Mouse (Mus musculus) liver, postnatal 0 days (tissue): ENCODE measurements around the gene Dgki. TPM values are rescaled to one million over a fixed set of nuclear protein-coding genes. Genes with fewer than 3 reads are reported as not detected.
A peak's percentile ranks its signal among the peaks of the same experiment; 100 is the strongest.

Experiments
- ATAC-seq: fragments of 200-750 bp; cut with Nextera tagmentation; 2 replicates; pipeline ENCODE4 v1.8.0; 2017; ENCODE audit warnings: mild to moderate bottlenecking, moderate library complexity
- DNase-seq: peaks from one replicate; pipeline ENCODE4 v3.0.0-alpha.2; 2016
- H3K27ac ChIP-seq: fragments of 300-500 bp; sonication (generic); 2 replicates; pipeline ENCODE4 v1.5.1; 2014; ENCODE audit warnings: antibody characterized with exemption, moderate library complexity, mild to moderate bottlenecking, low read depth
- H3K27me3 ChIP-seq: fragments of 300-500 bp; sonication (generic); 2 replicates; pipeline ENCODE4 v1.6.1; 2014; ENCODE audit warnings: low read length, control low read depth, mixed read lengths; ENCODE audit not compliant: insufficient read depth
- H3K36me3 ChIP-seq: fragments of 300-500 bp; sonication (generic); replicated peaks from 2 replicates; pipeline ENCODE4 v1.6.1; 2014; ENCODE audit warnings: mild to moderate bottlenecking, control low read depth, low read length, moderate library complexity, mixed read lengths; ENCODE audit not compliant: insufficient read depth
- H3K4me1 ChIP-seq: fragments of 300-500 bp; sonication (generic); 2 replicates; pipeline ENCODE4 v1.6.1; 2014; ENCODE audit warnings: antibody characterized with exemption, mild to moderate bottlenecking, control low read depth; ENCODE audit not compliant: insufficient read depth
- H3K4me2 ChIP-seq: fragments of 300-500 bp; sonication (generic); 2 replicates; pipeline ENCODE4 v1.6.1; 2014; ENCODE audit warnings: low read depth, mild to moderate bottlenecking, low read length, moderate library complexity, mixed read lengths
- H3K4me3 ChIP-seq: fragments of 300-500 bp; sonication (generic); 2 replicates; pipeline ENCODE4 v1.5.1; 2014; ENCODE audit warnings: low read depth, low read length
- H3K9ac ChIP-seq: fragments of 300-500 bp; sonication (generic); replicated peaks from 2 replicates; pipeline ENCODE4 v1.6.1; 2014; ENCODE audit warnings: mild to moderate bottlenecking, moderate library complexity
- H3K9me3 ChIP-seq: fragments of 300-500 bp; sonication (generic); 2 replicates; pipeline ENCODE4 v1.6.1; 2016; ENCODE audit warnings: mild to moderate bottlenecking, control low read depth, low read length, mixed read lengths
- CTCF ChIP-seq: sonication (generic); IDR thresholded peaks from 2 replicates; pipeline ENCODE4 v1.5.1; 2016; ENCODE audit warnings: antibody characterized with exemption, low read depth
- EP300 ChIP-seq: IDR thresholded peaks from 2 replicates; pipeline ENCODE4 v1.6.1; 2016; ENCODE audit warnings: antibody characterized with exemption, low read depth, mild to moderate bottlenecking
- WGBS: fragments of 180-500 bp; shearing (Covaris S2); extraction: QIAGEN DNeasy Blood & Tissue Kit; methylation state at CpG from one replicate; pipeline ENCODE4 v1.1.7; 2014; ENCODE audit not compliant: insufficient replicate concordance; 5-methylcytosine and 5-hydroxymethylcytosine counted together
- polyA plus RNA-seq: library from polyadenylated mRNA; unstranded; fragments of >200 nt; fragmentation: Nextera tagmentation; extraction: Ambion mirVana; gene quantifications from 2 replicates; pipeline ENCODE4 v1.2.1, GENCODE M21; 2015

Dgki gene
- polyA plus RNA-seq, 1 experiment from 2014 or later, result 0.56 TPM

GRCm38 (mm10) chr6:37300492-37300891 is 508 bp upstream of the Dgki start:
- ATAC-seq (no peak), DNase-seq (no peak)
- Histone ChIP-seq H3K27me3 (peaks cover 40% of the 10 kb centered on the region), H3K36me3 (no peaks in the 10 kb centered on the region), H3K4me1 (peaks cover 2% of the 10 kb centered on the region; the same call in 1 of the 2 replicates), H3K4me2 (no peak overlapping the region), H3K9me3 (no peaks in the 10 kb centered on the region), H3K9ac (no peak overlapping the region), H3K4me3 (no peak overlapping the region), H3K27ac (no peak overlapping the region)
- WGBS, result 14% methylated on average over 13 of the region's 13 CpGs
- no peak for TF ChIP-seq EP300
- no peak for TF ChIP-seq CTCF

DNA sequence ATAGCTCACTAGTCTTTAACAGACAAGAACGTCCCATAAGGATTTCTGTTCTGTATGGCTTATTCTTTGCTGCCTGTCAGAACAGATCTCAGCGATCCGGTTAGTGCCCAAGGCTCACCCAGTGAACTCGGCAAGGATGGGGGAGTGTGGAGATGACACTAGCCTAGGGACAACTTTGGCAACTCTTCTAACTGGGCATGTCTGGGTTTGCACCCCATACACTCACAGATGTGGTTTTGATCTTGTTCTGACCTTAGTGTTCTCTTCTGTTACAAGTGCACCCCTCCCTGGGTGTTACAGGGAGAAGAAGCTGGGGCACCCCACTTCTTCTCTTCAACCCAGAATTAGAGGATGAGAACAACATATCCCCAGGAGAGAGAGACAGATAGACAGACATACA is 1.0 kb downstream of the Dgki start:
- peaks cover 2% of the 10 kb centered on the region; the same call in 1 of the 2 replicates for H3K4me1 ChIP-seq
- H3K9ac ChIP-seq, result no peak overlapping the region
- H3K27ac ChIP-seq, result no peak overlapping the region
- ATAC-seq (no peak), DNase-seq (no peak)
- no peak overlapping the region for H3K4me3 ChIP-seq
- H3K27me3 ChIP-seq, result peaks cover 40% of the 10 kb centered on the region
- 30% methylated on average over 4 of the region's 4 CpGs for WGBS
- TF ChIP-seq CTCF, result no peak
- TF ChIP-seq EP300, result no peak
- peak overlapping the region; percentile 64; the same call in 1 of the 2 replicates for H3K4me2 ChIP-seq
- H3K36me3 ChIP-seq, result no peaks in the 10 kb centered on the region
- no peaks in the 10 kb centered on the region for H3K9me3 ChIP-seq

DNA sequence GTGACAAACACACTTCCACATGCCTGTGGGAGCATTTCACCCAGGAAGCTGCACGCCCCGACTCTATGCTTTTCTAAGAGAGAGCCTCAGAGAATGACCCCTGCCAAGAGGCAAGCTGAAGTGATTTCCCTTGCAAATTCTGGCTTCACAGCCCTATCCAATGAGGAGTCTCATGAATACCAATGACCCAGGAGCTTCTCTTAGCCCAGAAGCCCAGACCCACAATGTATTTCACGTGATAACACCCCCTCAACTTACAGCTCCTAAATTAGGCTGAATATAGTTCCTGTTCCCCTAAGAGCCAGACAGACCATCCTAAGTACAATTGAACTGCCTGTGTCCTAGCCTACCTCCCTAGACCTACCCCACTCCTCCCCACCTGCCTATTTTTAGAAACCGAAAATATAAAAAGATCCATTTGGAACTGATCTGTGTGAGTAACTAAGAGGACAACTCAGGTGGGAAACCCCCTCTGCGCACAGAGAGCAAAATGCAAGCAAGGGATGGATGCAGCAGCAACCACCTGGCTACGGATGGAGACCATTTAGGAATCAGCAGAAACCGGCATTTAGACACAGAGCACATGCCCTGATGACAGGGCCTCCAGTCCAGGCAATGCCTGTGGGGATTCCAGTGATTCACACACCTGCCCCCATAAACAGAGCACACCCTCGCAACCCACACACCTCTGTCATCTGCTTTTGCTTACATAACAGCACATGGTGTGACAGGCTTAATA is 2.1 kb downstream of the Dgki start:
- ATAC-seq (no peak), DNase-seq (no peak)
- Histone ChIP-seq H3K27ac (no peak overlapping the region), H3K4me2 (no peak overlapping the region), H3K9ac (no peak overlapping the region), H3K27me3 (peaks cover 40% of the 10 kb centered on the region), H3K9me3 (no peaks in the 10 kb centered on the region), H3K4me3 (no peak overlapping the region), H3K4me1 (peaks cover 2% of the 10 kb centered on the region; the same call in 1 of the 2 replicates), H3K36me3 (no peaks in the 10 kb centered on the region)
- WGBS, result 50% methylated on average over 8 of the region's 8 CpGs
- no peak for TF ChIP-seq CTCF
- TF ChIP-seq EP300, result no peak

DNA sequence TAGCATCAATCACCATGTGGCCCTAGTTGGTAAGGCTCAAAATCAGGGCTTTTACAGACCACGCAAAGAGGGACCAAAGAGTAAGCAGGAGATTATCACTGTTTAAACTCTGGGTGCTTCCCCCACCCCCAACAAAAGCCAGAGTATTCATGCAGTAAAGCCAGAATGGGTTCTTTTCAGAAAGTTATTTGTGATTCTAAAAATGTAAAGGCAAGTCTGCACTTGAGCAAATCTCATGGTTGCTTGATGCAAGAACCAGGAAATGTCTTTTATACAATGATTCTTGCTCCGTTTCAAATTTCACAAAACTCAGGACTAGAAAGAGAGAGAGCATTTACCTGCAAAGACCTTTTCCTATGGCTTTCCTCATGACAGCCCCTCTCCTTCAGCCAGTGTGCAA is 7.9 kb downstream of the Dgki start:
- no peaks in the 10 kb centered on the region for H3K4me1 ChIP-seq
- ATAC-seq (no peak), DNase-seq (no peak)
- no peak overlapping the region for H3K9ac ChIP-seq
- TF ChIP-seq CTCF (no peak), EP300 (no peak)
- no peaks in the 10 kb centered on the region for H3K9me3 ChIP-seq
- no peak overlapping the region for H3K27ac ChIP-seq
- H3K36me3 ChIP-seq, result no peaks in the 10 kb centered on the region
- no peak overlapping the region for H3K4me2 ChIP-seq
- no peaks in the 10 kb centered on the region for H3K27me3 ChIP-seq
- H3K4me3 ChIP-seq, result no peak overlapping the region
- WGBS, result 81% methylated on average over 2 of the region's 2 CpGs

DNA sequence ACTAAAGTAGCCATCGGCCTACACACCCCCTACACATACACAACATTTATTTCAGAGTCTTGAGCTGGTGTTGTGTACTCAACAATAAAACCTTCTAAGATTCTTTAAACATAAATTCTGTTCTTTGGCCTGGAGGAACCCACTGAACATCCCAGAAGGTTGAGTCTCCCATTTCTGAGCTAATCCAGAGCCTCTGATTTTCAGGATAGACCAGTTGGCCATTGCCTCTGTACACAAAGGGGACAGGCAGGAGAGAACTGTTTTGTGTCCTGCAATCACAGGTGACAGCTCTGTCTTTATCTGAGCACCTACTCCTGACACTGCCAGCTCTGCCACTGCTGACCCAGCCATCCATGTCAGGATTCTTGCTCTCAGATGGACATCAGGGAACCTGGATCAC is 8.8 kb downstream of the Dgki start:
- no peak overlapping the region for H3K9ac ChIP-seq
- H3K9me3 ChIP-seq, result no peaks in the 10 kb centered on the region
- H3K27me3 ChIP-seq, result no peaks in the 10 kb centered on the region
- no peaks in the 10 kb centered on the region for H3K4me1 ChIP-seq
- no peak overlapping the region for H3K4me2 ChIP-seq
- WGBS, result 80% methylated on average over 1 of the region's 1 CpGs
- H3K36me3 ChIP-seq, result no peaks in the 10 kb centered on the region
- ATAC-seq (no peak), DNase-seq (no peak)
- TF ChIP-seq CTCF, result no peak
- TF ChIP-seq EP300, result no peak
- no peak overlapping the region for H3K4me3 ChIP-seq
- H3K27ac ChIP-seq, result no peak overlapping the region

DNA sequence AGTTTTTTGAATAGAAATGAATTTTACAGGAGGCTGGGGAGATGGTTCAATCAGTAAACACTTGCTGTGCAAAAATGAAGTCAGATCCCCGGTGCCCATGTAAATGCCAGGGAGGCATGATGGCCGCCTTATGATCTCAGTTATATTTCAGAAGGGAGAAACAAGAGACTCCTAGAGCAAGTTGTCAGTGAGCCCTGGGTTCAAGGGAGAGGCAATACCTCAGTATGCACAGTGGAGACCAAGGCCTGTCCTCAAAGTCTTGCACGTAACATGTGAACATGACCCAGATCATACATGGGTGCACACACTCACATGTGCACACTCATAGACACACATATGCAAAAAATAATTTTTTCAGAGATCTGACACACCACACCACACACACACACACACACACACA is 9.3 kb downstream of the Dgki start:
- WGBS, result 84% methylated on average over 3 of the region's 3 CpGs

More for the DNA sequence above, 9.3 kb downstream of the Dgki start:
- Histone ChIP-seq H3K4me1 (no peaks in the 10 kb centered on the region), H3K9me3 (no peaks in the 10 kb centered on the region), H3K4me2 (no peak overlapping the region), H3K27me3 (no peaks in the 10 kb centered on the region), H3K9ac (no peak overlapping the region), H3K4me3 (no peak overlapping the region), H3K27ac (no peak overlapping the region), H3K36me3 (no peaks in the 10 kb centered on the region)
- TF ChIP-seq EP300, result no peak
- no peak for TF ChIP-seq CTCF
- ATAC-seq (no peak), DNase-seq (no peak)
